20 mouse cellular contexts compared by ENCODE assay signal in the genomic region with DNA sequence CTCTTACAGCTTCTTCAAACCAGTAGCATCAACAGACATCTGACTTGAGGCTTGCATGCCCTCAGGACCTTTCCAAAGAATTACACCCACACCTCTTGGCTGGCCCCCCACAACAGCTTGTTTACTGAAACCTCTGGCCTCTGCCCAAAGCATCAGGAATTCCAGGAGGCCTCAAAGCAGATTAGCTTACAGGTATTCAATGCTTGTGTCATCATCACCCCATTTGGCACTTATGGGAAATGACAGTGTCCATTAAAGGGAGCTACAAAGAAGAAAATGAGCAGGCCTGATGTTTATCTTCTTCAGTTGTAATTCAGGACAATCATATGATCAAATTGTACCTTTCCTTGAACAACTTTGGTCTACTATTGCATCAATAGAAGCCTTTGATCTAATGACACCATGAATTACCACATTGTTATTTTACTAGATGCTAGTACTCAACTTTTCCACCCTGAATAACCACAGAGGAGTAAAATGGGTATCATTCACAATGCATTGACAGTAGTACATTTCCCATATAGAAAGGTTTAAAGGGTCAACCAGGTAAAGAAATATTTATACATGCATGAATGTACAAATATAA.
"Had no signal": no experiment of that assay in that cellular context is flagged by ENCODE, and none has a peak within 500 bp of the region (broad histone marks: within the 10 kb centered on the region; RNA-seq: fewer than 3 reads in every experiment).

No protein-coding gene starts in this region.

- H3K4me1 ChIP-seq: kidney, embryonic 15.5 days; limb, embryonic 12.5 days; limb, embryonic 15.5 days; lung, embryonic 15.5 days; midbrain, embryonic 10.5 days; midbrain, embryonic 13.5 days; neural tube, embryonic 13.5 days had no signal

- H3K9ac ChIP-seq: kidney, embryonic 15.5 days; limb, embryonic 12.5 days; limb, embryonic 15.5 days; liver, embryonic 14.5 days; lung, embryonic 15.5 days; midbrain, embryonic 13.5 days; neural tube, embryonic 13.5 days had no signal

- H3K4me3 ChIP-seq: kidney, embryonic 15.5 days; limb, embryonic 12.5 days; limb, embryonic 15.5 days; lung, embryonic 15.5 days; megakaryocyte, embryonic 14.5 days; midbrain, embryonic 10.5 days; midbrain, embryonic 13.5 days; myocyte; neural tube, embryonic 13.5 days had no signal

- ATAC-seq: midbrain, embryonic 13.5 days; midbrain, embryonic 16.5 days had no signal

- H3K4me2 ChIP-seq: kidney, embryonic 15.5 days; limb, embryonic 12.5 days; limb, embryonic 15.5 days; lung, embryonic 15.5 days; midbrain, embryonic 13.5 days; neural tube, embryonic 13.5 days had no signal

- H3K36me3 ChIP-seq: kidney, embryonic 15.5 days; limb, embryonic 12.5 days; limb, embryonic 15.5 days; lung, embryonic 15.5 days; midbrain, embryonic 10.5 days; midbrain, embryonic 13.5 days; neural tube, embryonic 13.5 days had no signal

- H3K27ac ChIP-seq: kidney, embryonic 15.5 days; limb, embryonic 12.5 days; limb, embryonic 15.5 days; liver, embryonic 14.5 days; lung, embryonic 15.5 days; midbrain, embryonic 10.5 days; midbrain, embryonic 13.5 days; neural tube, embryonic 13.5 days had no signal

- H3K9me3 ChIP-seq: kidney, embryonic 15.5 days; limb, embryonic 12.5 days; limb, embryonic 15.5 days; lung, embryonic 15.5 days; megakaryocyte, embryonic 14.5 days; midbrain, embryonic 10.5 days; midbrain, embryonic 13.5 days; neural tube, embryonic 13.5 days had no signal

- H3K27me3 ChIP-seq: kidney, embryonic 15.5 days; limb, embryonic 12.5 days; limb, embryonic 15.5 days; lung, embryonic 15.5 days; megakaryocyte, embryonic 14.5 days; midbrain, embryonic 13.5 days; neural tube, embryonic 13.5 days had no signal

- DNase-seq: kidney, adult 8-10 months; kidney, postnatal 10 days; kidney, postnatal 36 days; left cerebral cortex, postnatal 4 days; lung, adult 18-20 months; lung, postnatal 10 days; lung, postnatal 36 days; thymus, adult 18-20 months; thymus, postnatal 36 days had no signal
